Mouse (Mus musculus) stomach, postnatal 0 days (tissue): ENCODE data around the gene Wfdc18.

ENCODE experiments used
- CTCF ChIP-seq: IDR thresholded peaks from 2 replicates; pipeline ENCODE4 v1.5.1; 2016; ENCODE audit warnings: antibody characterized with exemption, low read depth, mild to moderate bottlenecking, moderate library complexity
- EP300 ChIP-seq: optimal IDR thresholded peaks from 2 replicates; pipeline ENCODE3; 2016; ENCODE audit warnings: antibody characterized with exemption

DNA sequence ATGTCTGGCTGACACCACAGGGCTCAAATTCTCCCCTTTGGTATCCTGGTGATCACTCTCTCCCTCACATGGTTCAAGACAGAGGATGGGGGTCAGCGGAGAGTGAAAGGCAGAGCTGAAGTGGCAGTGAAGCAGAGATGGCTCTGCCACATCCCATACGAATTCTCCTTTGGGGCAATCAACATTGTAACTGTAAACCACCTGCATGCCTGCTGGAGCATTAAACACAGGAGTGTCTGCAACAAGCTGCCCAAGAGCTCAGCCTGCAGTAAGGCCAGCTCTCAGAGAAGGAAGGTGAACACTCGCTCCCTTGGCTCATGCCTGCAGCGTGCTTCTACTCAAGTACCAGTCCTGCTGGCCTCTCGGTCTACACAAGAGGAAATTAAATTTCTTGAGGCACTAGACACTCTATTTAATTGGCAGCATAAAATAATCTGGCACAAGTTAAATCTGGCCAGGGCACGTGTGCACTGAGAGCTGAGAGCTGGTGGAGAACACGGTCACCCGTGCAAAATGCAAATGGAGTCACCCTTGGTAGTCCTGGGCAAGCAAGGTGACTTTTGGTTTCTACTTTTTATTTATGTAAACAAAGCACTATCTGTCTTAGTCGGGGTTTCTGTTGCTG, 34.0 kb downstream of the Wfdc18 start:
- TF ChIP-seq CTCF (no peak), EP300 (no peak)
